Comparison of ENCODE assay signal across 28 mouse cellular contexts in genomic region chr4:8203367-8203766, GRCm38 (mm10). TPM values are rescaled to one million over a fixed set of nuclear protein-coding genes. Genes with fewer than 3 reads are reported as not detected.
"Had no signal": no experiment of that assay in that cellular context is flagged by ENCODE, and none has a peak within 500 bp of the region (broad histone marks: within the 10 kb centered on the region; RNA-seq: fewer than 3 reads in every experiment).

No protein-coding gene starts in this region.

- H3K9ac ChIP-seq: embryonic facial prominence, embryonic 12.5 days; embryonic facial prominence, embryonic 13.5 days; embryonic facial prominence, embryonic 15.5 days; forebrain, embryonic 12.5 days; forebrain, embryonic 13.5 days; forebrain, embryonic 15.5 days; forebrain, postnatal 0 days had no signal

- H3K4me2 ChIP-seq: embryonic facial prominence, embryonic 12.5 days; embryonic facial prominence, embryonic 13.5 days; embryonic facial prominence, embryonic 15.5 days; forebrain, embryonic 12.5 days; forebrain, embryonic 13.5 days; forebrain, embryonic 15.5 days had no signal

- H3K27ac ChIP-seq: embryonic facial prominence, embryonic 10.5 days; embryonic facial prominence, embryonic 12.5 days; embryonic facial prominence, embryonic 13.5 days; embryonic facial prominence, embryonic 15.5 days; forebrain, embryonic 10.5 days; forebrain, embryonic 12.5 days; forebrain, embryonic 13.5 days; forebrain, embryonic 15.5 days; gastrocnemius, adult 2 months had no signal

- ATAC-seq: forebrain, embryonic 13.5 days; forebrain, embryonic 14.5 days; forebrain, embryonic 15.5 days; forebrain, embryonic 16.5 days; forebrain, postnatal 0 days had no signal

- H3K9me3 ChIP-seq: embryonic facial prominence, embryonic 10.5 days; embryonic facial prominence, embryonic 12.5 days; embryonic facial prominence, embryonic 13.5 days; forebrain, embryonic 10.5 days; forebrain, embryonic 12.5 days; forebrain, embryonic 13.5 days; forebrain, embryonic 15.5 days had no signal

- H3K4me1 ChIP-seq: embryonic facial prominence, embryonic 12.5 days; embryonic facial prominence, embryonic 13.5 days; embryonic facial prominence, embryonic 15.5 days; forebrain, embryonic 10.5 days; forebrain, embryonic 12.5 days; forebrain, embryonic 13.5 days; forebrain, embryonic 15.5 days had no signal

- H3K27me3 ChIP-seq: embryonic facial prominence, embryonic 12.5 days; embryonic facial prominence, embryonic 13.5 days; embryonic facial prominence, embryonic 15.5 days; forebrain, embryonic 12.5 days; forebrain, embryonic 13.5 days; forebrain, embryonic 15.5 days had no signal

- H3K4me3 ChIP-seq: embryonic facial prominence, embryonic 10.5 days; embryonic facial prominence, embryonic 12.5 days; embryonic facial prominence, embryonic 13.5 days; embryonic facial prominence, embryonic 15.5 days; erythroblast, embryonic 14.5 days; forebrain, embryonic 10.5 days; forebrain, embryonic 12.5 days; forebrain, embryonic 13.5 days; forebrain, embryonic 15.5 days; gastrocnemius, adult 2 months had no signal

- DNase-seq: cerebellum, adult 18-20 months; cerebellum, adult 2 months; cerebellum, adult 8-10 months; cerebellum, adult 9-10 months; cerebellum, adult 9-11 months; cerebellum, postnatal 10 days; cerebellum, postnatal 14 days; cerebellum, postnatal 25 days; cerebellum, postnatal 36 days; embryo, embryonic 11 days; forebrain, postnatal 0 days; gastrocnemius, adult 2 months; gastrocnemius, postnatal 10 days; gastrocnemius, postnatal 14 days; gastrocnemius, postnatal 25 days; gastrocnemius, postnatal 36 days; heart, adult 11 months had no signal

- H3K36me3 ChIP-seq: embryonic facial prominence, embryonic 10.5 days; embryonic facial prominence, embryonic 12.5 days; embryonic facial prominence, embryonic 13.5 days; embryonic facial prominence, embryonic 15.5 days; forebrain, embryonic 10.5 days; forebrain, embryonic 12.5 days; forebrain, embryonic 15.5 days had no signal

RNA-seq across cellular contexts. Expression of gene Car8, which starts 35.5 kb away (rescaled TPM):
- polyA plus RNA-seq: erythroblast, embryonic 14.5 days had no signal
